Mouse (Mus musculus): Measurements from ENCODE around the gene Creb5.

The Creb5 gene

DNA sequence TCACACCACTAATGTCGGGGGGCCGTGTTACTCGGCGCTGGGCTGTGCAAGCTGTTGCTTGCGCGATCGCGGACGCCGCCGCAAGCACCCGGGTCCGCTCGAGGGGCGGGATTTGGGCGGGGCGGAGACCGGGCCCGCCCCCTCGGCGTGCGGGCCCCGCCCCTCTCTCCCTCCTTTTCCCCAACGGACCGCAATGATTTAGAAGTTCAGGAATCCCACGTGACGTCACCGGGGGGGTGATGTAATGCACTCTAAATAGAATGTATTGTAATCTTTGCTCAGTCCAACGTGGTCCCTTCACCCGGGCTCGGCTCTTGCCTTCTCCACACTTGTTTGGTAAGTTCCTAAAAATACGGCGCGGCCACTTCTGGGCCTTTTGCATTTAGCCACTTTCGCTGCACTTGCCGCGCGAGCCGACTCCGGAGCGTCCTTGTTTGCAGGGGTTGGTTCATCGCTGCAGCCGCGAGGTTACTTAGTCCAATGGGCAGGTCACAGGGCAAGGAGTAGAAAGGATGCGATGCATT, at the start of gene Creb5:
Gene Creb5, plus strand, starts transcription at position 233 of the 524 bp plus-strand sequence.
- peak; percentile 33 to 69 for DNase-seq (ENCODE audit: low spot score in 2 of 2)

DNA sequence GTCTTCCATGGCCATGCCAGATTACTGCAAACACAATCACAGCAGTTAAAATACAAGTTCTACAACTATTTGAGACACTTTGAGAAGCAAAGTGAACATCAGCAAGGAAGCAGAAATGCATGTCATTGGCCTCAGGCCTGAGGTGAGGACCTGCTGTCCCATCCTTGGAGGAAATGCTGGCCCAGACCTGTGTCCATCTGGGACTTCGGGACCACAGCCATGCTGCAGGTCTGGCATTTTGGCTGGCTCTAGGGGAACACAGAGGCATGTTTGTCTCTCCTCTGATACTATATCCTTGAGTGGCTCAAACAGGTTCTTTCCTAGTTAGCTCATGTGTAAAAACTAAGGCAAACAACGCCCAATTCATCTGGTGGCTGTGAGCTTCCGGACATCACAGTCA, 27.2 kb upstream of the Creb5 start:
- no peak for DNase-seq (ENCODE audit: low spot score in 2 of 2)

DNA sequence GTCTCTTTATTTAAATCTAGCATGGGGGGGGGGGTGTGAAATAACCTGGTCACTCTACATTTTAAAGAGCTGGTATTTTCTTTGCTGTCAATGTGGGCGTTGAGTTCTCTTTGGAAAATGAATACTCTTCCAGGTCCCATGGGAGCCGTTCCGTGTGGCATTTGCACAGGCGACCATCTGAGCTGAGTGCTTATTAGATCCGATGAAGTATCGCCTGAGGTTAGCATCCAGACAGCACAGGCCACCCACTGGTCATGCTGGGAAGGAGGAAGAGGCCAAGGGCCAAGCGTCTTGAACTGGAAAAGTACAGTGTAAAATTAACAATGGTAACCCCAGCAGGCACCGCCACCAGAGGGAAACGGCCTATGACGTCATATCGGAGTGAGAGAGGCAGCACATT, 24.7 kb upstream of the Creb5 start:
- DNase-seq (ENCODE audit: low spot score in 2 of 2), result no peak

DNA sequence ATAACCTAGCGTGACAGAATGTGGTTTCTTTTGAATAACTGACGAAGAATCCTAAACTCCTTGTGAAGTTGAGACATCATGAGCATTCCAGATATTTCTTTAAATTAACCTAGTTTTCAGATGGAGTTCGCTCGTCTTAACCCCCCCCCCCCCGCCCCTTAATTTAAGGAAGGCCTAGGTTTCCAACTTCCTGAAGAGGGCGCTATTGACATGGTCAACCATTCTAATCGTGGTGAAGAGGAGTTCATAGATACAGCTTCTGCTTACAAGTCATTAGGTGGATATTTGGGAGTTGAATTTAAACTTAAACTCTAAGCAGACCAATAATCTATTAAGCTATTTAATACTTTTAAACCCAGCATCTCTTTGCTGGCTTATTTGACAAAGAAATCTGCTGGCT, 20.0 kb upstream of the Creb5 start:
- no peak for DNase-seq (ENCODE audit: low spot score in 2 of 2)

DNA sequence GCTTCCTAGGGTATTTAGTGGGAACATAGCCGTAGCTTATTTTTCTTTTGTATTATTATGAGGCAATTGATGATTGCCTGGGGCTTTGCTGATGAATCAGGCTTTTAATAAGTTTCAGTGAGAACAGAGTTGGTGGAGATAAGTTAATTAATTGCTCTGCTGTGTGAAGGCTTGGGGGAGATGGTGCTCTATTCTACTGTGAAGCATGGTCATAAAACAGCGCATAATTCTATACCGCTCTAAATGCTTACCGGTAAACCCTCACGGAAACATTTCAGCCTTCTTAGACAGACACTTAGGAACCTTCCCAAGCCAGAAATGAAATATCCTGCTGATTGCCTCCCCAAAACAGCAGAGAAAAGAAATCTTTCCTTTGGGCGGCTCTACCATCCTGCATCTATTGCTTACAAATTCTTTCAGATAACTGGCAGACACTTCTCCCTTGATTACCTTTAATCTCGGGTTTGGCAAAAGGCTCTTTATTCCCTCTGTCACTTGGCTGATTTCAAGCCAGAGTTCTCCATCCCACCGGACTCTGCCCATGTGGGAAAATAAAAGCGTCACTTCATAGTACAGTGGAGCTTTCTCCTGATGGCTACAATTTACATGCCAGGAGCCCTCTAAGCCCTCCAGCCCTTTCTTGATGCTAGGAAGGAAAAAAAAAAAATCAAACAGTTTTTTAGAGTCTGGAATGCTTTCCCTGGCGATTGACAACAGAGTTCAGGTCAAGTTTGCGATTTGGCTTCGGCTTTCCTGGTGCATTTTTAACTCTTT, 19.2 kb upstream of the Creb5 start:
- no peak for DNase-seq (ENCODE audit: low spot score in 2 of 2)

DNA sequence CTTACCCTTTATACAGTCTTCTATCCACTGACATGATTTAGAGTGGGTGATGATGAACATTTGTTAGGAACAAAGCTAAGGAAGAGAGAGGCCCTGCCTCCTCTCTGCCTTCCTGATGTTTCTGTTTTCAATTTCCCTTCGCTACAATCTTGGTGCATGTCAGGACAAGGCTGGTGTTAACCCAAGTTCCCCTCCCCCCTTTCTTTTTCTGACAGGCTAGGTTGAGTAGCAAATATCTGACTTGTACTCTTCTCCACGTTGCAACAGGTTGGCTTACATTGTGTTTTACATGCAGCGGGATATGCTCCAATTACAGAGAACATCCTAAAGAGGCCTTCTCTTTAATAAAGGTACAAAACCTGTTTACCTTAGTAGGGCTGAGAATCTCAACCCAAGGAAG, 15.9 kb upstream of the Creb5 start:
- DNase-seq (ENCODE audit: low spot score in 2 of 2), result no peak

DNA sequence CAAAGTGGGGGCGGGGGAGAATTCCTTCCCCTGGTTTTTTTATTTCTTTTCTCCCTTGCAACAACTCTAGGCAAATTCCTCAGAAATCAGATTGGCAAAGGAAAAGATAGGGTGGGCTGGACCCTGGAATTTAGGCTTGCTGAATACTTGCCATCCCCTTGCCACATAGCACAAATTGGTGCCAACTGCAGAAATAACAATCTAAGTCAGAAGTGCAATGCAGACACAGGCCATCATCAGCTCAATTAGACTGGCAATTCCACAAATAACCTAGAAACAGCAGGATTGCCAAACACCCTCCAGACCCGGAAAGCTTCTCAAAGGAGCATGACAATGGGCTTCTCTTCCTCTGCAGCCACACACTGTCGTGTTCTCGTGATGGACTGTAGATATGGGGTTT, 15.4 kb upstream of the Creb5 start:
- DNase-seq (ENCODE audit: low spot score in 2 of 2), result no peak

DNA sequence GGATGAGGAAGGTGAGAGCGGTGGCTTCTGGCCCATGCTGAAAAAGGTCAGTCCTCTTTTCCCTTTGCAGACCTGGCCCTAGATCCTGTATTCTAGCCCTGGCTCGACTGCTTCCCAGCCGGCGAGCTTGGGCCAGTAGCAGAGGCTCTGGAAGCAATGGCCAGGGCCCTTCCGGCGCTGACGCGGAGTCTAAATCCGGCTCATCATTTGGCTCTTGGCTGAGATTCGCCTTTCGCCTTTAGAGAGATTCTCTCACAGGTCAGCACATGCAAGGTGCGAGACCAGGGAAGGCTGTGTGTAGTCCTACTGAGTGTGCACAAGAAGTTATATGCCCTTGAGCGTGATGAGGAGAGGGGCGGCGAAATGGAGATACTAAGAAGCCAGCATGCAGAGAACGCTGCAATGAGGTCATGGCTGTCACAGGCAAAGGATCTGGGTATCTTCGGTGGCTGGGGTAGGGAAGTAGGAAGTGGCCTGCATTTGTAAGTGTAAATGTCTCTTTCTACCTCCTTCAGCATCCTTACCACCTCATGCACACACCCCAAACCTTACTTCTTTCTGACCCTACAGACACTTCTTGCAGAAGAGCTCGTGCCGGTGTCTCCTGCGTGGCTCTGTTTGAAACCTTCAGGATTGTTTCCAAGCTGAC, 557 bp upstream of the Creb5 start:
- DNase-seq (ENCODE audit: low spot score in 2 of 2), result peak in 1 of 2 experiments; percentile 16

DNA sequence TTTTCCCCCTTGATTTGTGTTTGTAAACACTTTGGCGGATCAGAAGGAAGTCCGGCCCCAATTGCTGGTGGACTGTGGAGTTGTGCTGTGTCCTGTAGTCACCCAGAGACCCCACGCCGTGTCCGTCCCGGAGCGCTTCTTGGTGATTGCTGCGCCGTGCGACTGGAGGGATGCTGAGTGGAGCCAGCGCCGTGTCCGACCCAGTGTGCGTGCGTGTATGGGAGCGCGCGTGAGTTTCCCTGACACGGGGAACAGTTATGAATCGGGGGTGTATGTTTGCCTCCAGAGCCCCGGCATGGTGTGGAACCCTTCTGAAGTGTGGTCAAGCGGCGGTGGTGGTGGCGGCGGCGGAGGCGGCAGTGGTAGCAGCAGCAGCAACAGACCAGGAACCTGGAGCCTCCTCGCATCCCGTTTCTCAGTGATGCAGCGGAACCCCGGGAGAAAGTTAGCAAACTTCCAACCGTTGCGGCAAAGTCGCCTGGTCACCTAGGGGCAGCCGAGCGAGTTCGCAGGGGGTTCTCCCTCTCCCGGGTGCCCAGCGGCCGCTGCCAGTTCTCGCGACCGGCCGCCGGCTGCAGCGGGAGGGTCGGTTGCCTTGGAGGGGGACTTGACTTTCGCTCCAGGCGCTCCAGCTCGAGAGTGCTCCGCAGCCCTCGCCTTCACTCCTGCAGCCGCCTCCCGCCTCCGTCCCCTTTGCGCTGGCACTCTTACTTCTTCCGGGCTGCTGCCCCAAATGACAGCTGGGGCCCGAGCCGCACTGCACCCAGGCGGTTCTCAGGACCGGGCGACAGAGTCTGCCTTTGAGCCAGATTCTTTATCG, 702 bp downstream of the Creb5 start:
- peak in 1 of 2 experiments; percentile 40 for DNase-seq (ENCODE audit: low spot score in 2 of 2)

DNA sequence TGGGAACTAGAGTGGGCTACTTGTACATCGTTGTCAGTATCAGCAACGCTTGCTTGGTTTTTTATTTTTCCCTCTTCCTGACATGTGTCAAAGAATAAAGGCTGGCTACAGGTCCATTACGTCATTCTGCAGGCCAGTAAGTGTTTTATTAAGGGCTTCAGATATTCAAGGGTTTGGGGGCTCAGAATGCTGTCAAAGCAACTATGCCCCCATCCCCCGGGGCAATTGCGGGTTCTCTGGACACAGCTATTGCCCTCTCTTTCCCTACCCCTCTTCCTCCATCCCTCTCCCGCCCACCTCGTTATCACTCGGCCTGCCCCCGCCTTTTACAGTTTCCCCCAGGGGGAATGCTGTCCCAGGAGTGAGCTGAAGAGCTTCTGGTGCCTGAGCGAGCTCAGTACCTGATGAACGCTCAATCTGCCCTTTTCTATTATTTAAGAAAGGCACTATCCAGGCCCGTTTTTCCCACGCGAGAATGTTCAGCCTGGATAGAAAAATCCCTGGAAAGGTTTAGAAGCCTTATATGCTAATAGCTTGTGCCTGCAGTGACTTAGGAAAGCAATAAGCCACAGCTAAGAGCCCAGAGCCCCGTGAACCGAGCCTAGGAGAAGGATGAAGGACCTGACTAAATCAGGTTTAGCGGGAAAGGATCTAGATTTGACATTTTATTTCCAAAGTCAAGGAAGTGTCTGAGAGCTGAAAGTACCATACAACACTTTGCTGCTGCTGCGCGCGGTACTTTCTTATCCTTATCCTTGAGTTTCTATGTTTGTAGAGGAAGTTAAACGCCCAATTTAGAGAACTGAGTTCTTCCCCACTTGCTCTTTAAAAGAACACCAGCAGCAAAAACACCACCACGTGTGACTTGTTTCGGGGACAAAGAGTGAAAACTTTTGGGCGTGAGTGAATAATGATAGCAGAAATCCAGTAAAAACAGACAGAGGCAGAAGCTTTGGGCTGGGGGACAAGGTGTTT, 1.8 kb downstream of the Creb5 start:
- no peak for DNase-seq (ENCODE audit: low spot score in 2 of 2)

DNA sequence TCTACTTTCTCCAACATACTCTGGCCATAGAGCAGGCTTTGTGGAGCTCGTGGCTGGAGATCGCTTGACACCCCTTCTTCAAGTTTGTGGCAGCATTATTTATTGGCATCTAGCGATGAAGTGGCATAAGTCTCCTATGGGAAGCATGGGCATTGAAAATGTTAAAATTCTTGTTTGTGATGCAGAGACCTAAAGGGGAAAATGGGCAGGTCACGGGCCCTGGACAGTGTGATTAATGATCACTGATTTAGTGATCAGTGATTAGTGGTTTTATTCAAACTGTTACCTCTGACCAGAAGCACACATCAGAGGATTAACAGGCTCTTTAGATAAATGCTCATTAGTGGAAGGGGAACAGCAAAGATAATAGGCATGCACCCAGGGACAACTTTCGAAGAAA, 2.6 kb downstream of the Creb5 start:
- DNase-seq (ENCODE audit: low spot score in 2 of 2), result no peak

DNA sequence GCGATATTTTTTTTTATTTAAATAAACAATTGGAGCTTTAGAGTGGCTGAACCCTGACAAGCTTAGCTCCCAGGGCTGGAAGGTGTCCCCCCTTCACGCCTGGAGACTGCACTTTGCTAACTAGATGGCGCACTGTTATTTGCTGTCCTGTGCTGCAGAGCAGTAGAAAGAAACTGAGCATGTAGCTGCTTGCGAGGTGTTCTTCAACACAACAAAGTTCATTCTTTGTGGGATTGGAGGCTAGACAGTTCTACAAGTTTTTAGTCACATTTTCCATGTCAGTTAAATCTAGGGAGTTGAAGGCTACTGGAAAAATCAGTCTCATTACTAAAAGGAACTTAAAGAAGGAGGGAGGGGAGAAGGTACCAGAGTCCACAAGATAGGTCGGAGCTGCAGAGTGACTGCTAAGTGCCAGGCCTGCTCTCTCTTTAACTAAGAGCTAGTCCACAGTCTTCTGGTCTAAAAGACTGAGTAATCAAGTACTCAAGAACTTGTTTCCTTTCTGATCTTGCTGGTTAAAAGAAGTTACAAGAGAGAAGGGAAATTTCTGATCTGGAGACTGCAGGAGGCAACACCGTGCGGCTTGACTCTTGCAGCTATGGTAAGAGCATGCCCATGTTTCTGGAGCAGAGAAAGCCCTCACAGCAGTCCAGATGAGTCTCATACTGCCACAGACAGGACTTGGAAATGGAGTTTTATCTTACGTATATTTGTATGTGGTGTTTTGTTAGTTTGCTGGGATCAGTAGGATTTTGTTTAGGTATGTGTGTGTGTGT, 3.3 kb downstream of the Creb5 start:
- no peak for DNase-seq (ENCODE audit: low spot score in 2 of 2)

DNA sequence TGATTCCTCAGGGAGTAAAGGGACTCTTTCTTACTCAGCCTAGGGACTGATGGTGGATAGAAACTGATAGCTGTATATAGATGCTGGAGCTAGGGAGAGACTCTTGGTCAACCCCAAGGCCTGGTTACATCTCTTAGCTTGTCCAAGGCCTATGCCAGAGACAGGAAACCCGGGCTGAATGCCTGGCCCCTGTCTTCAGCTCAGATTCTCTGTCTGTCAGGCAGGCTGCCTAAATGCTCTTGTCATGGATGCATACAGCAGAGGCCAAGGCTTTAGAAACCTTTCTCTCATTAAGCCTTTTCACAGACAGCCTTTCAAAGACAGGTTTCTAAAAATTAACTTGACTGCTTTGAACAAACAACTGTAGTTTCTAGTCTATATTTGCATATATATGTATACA, 5.9 kb downstream of the Creb5 start:
- no peak for DNase-seq (ENCODE audit: low spot score in 2 of 2)

DNA sequence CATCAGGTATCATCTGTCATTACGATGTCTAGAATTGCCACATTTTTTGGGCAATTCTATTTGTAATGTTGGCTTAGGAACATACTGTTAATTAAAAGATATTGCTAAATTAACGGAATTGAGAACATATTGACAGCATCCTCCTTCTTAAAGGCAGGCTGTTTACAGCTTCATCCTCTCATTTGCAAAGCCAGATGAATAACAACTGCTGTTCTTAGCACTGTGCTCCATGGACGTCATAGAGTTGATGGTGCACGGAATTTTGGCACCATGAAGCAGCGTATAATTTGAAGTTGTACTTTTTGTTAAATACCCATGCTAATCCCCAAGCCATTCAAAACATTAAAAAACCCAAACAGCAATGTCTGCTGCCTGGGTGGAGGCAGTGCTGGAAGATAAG, 10.8 kb downstream of the Creb5 start:
- DNase-seq (ENCODE audit: low spot score in 2 of 2), result no peak

DNA sequence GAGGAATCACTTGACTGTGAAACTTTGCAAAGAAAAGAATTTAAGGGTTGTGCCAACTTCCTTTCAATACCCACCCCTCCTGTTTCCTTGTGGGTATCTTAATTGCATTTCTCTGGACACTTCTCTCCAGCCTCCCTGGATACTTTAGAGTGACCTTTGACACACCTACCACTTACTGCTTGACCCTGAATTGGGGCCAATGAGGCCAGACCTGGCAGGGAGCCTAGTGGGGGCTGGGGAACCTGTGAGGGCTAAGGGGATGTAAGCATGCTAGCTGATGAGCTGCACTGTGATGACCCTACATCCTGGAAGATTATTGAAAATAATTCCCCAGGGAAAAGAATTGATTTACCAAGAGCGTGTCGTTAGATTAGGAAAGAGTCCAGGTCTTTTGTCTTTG, 17.1 kb downstream of the Creb5 start:
- no peak for DNase-seq (ENCODE audit: low spot score in 2 of 2)

DNA sequence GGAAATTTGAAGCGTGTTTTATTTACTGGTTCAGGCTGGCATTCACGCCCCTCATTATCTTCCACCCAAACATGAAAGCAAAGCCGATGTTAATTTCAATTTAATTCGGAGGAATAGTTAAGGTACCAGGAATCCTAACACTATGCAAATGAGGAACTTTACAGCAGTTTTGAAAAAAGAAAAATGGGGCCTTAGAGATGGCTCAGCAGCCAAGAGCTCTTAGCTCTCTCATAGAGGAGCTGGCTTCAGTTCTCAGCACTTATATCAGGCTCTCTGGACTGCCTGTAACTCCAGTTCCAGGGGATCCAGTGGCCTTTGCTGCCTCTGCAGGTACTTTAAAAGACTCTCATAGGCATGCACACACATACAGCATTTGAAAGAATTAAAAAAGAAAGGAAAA, 19.1 kb downstream of the Creb5 start:
- DNase-seq (ENCODE audit: low spot score in 2 of 2), result no peak

DNA sequence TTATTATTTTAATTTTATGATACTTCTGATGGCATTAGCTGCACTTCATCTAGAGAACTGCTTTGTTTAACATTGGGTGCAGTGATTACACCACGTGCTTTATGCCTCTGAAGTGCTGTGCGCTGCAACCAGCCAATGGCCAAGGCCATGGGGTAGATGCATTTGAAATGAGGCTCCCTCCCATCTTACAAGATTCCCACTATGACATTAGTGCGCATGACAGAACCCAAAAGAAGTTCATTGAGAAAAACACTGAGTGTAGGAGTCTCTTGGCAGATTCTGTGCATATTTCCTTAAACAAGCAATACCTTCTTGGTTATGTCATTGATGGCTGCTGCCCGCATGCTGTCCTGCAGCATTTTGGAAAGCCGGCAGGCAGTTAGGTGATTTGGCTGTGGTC, 19.6 kb downstream of the Creb5 start:
- no peak for DNase-seq (ENCODE audit: low spot score in 2 of 2)

DNA sequence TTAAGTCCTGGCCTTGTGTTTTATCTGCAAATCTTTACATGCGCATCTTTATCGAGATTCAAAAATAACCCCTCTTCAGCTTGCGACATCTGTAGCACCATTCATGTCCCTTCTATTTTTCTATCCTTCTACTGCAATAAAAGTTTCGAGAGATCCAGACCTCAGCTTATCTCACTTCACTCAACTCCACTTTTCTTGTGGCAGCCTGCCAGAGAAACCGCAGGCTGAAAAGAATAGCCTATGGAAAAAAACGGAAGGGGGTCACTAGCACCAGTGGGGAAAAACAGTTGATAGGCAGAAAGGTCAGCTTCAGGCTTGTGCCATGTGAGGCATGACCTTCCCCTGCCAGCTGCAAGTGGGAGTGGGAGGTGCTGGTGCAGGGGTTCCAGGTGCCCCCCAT, 21.6 kb downstream of the Creb5 start:
- DNase-seq (ENCODE audit: low spot score in 2 of 2), result no peak

DNA sequence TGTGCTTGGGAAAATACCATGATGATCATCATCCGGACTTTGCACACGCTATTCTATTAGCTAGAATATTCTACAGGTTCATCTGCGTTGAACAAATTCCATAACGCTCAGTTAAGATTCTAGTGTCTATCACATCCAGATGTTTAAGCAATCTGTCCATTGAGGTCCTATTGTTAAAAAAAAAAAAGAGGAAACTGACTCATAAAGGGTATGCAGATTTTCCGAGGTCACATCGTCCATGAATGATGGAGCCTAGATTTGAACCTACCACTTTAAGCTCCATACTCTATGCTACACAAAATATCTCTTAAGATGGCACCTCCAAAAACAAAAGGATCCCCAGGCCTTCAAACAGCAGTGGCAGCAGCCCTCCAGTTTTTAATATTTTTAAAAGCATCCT, 26.5 kb downstream of the Creb5 start:
- DNase-seq (ENCODE audit: low spot score in 2 of 2), result no peak

DNA sequence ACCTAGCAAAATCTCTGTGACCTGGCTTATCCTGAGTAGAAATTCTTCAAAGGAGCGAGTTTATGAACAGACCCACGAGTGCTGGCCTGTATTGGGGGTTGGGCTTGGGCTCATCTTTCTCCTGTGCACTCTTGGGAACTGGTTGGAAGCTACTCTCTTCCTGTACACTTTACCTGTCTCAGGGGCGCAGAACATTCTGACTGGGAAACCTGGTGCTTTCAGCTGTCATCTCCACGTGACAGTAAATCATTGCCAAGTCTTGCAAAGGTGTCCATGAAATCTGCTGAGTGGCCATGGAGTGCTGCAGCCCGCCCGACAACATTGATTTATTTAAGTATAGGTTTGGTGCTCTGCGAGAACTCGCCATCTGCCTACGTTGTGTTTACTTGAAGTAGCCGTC, 27.1 kb downstream of the Creb5 start:
- DNase-seq (ENCODE audit: low spot score in 2 of 2), result no peak
